Mouse (Mus musculus) CH12.LX (cell line): Measurements from ENCODE around the gene Ncbp1. TPM values are rescaled to one million over a fixed set of nuclear protein-coding genes. Genes with fewer than 3 reads are reported as not detected.

Source experiments
- DNase-seq: peaks from one replicate; pipeline ENCODE4 v3.0.0-alpha.2; 2013; ENCODE audit errors: extremely low read depth
- H3K27ac ChIP-seq: 2 replicates; pipeline ENCODE4 v1.5.1; 2012; ENCODE audit warnings: low read depth, mild to moderate bottlenecking, control low read depth, moderate library complexity; ENCODE audit not compliant: insufficient read depth
- H3K27me3 ChIP-seq: replicated peaks from 2 replicates; pipeline ENCODE3; 2012; ENCODE audit warnings: inconsistent platforms
- H3K36me3 ChIP-seq, 2 experiments: replicated peaks in 1 of 2; 2 replicates each; pipeline versions ENCODE3 to v1.6.1; 2012; ENCODE audit warnings: inconsistent platforms in 1 of 2, low read length in 1 of 2, mild to moderate bottlenecking in 1 of 2, mixed read lengths in 1 of 2, moderate library complexity in 1 of 2; ENCODE audit not compliant: control insufficient read depth in 1 of 2, insufficient read depth in 1 of 2
- H3K4me1 ChIP-seq, 2 experiments: 2 replicates each; pipeline ENCODE4 v1.6.1; 2012; ENCODE audit warnings: inconsistent platforms in 1 of 2, moderate library complexity in 1 of 2; ENCODE audit not compliant: insufficient read depth in 2 of 2, control insufficient read depth in 1 of 2
- H3K4me2 ChIP-seq: 2 replicates; pipeline ENCODE4 v1.6.1; 2012; ENCODE audit warnings: low read depth, mild to moderate bottlenecking, control low read depth; ENCODE audit not compliant: poor library complexity, insufficient read depth, severe bottlenecking
- H3K4me3 ChIP-seq, 3 experiments: fragments of 150-350 bp in 1 of 3; sonication (generic) in 1 of 3; replicated peaks in 1 of 3; 2 replicates each; pipeline versions ENCODE3 to v1.5.1; 2011 to 2012; ENCODE audit warnings: low read depth in 2 of 3, low read length in 2 of 3, mild to moderate bottlenecking in 2 of 3, moderate library complexity in 2 of 3, control low read depth in 1 of 3, improper control_type of control experiment in 1 of 3, inconsistent platforms in 1 of 3, mixed read lengths in 1 of 3; ENCODE audit not compliant: poor library complexity in 1 of 3
- H3K79me2 ChIP-seq: replicated peaks from 2 replicates; pipeline ENCODE4 v1.6.1; 2012; ENCODE audit warnings: mild to moderate bottlenecking, moderate library complexity; ENCODE audit not compliant: control insufficient read depth, poor library complexity, insufficient read depth, severe bottlenecking; ENCODE audit errors: extremely low read depth
- H3K9ac ChIP-seq: 2 replicates; pipeline ENCODE4 v1.6.1; 2012; ENCODE audit warnings: low read depth, mild to moderate bottlenecking, control low read depth, moderate library complexity; ENCODE audit not compliant: insufficient read depth
- H3K9me3 ChIP-seq: replicated peaks from 2 replicates; pipeline ENCODE3; 2012; ENCODE audit warnings: low read length, inconsistent platforms, mixed read lengths
- BHLHE40 ChIP-seq: IDR thresholded peaks from 2 replicates; pipeline ENCODE4 v1.6.1; 2011; ENCODE audit warnings: mild to moderate bottlenecking, low read depth, low read length, improper control_type of control experiment
- CHD1 ChIP-seq: IDR thresholded peaks from 2 replicates; pipeline ENCODE4 v1.6.1; 2012; ENCODE audit warnings: low read depth, low read length, improper control_type of control experiment, inconsistent platforms
- CTCF ChIP-seq, 2 experiments: IDR thresholded peaks in 1 of 2; conservative IDR thresholded peaks in 1 of 2; 2 replicates each; pipeline ENCODE4 v1.5.1; 2011 to 2012; ENCODE audit warnings: low read depth in 2 of 2, low read length in 2 of 2, improper control_type of control experiment in 1 of 2, inconsistent platforms in 1 of 2, mild to moderate bottlenecking in 1 of 2, moderate library complexity in 1 of 2
- E2F4 ChIP-seq: IDR thresholded peaks from 2 replicates; pipeline ENCODE4 v1.6.1; 2011; ENCODE audit warnings: low read depth, low read length, improper control_type of control experiment; ENCODE audit not compliant: insufficient replicate concordance
- ELF1 ChIP-seq: IDR thresholded peaks from 2 replicates; pipeline ENCODE4 v1.6.1; 2014; ENCODE audit warnings: low read depth, mild to moderate bottlenecking, inconsistent platforms, low read length, improper control_type of control experiment
- EP300 ChIP-seq: IDR thresholded peaks from 2 replicates; pipeline ENCODE4 v1.6.1; 2011; ENCODE audit warnings: low read length, improper control_type of control experiment
- GABPA ChIP-seq: IDR thresholded peaks from 2 replicates; pipeline ENCODE4 v1.6.1; 2012; ENCODE audit warnings: low read depth, low read length, improper control_type of control experiment, inconsistent platforms; ENCODE audit not compliant: insufficient replicate concordance
- HCFC1 ChIP-seq: IDR thresholded peaks from 2 replicates; pipeline ENCODE4 v1.6.1; 2012; ENCODE audit warnings: low read depth, mild to moderate bottlenecking, inconsistent platforms, low read length, improper control_type of control experiment
- IRF4 ChIP-seq: IDR thresholded peaks from 2 replicates; pipeline ENCODE4 v1.6.1; 2014; ENCODE audit warnings: low read depth, mild to moderate bottlenecking, inconsistent platforms, low read length, improper control_type of control experiment
- JUN ChIP-seq: IDR thresholded peaks from 2 replicates; pipeline ENCODE4 v1.6.1; 2011; ENCODE audit warnings: low read depth, mild to moderate bottlenecking, low read length, improper control_type of control experiment, moderate library complexity; ENCODE audit not compliant: insufficient read depth
- JUND ChIP-seq: conservative IDR thresholded peaks from 2 replicates; pipeline ENCODE4 v1.6.1; 2011; ENCODE audit warnings: low read depth, low read length, improper control_type of control experiment
- KAT2A ChIP-seq: IDR thresholded peaks from 2 replicates; pipeline ENCODE4 v1.6.1; 2012; ENCODE audit warnings: low read length, improper control_type of control experiment, inconsistent platforms; ENCODE audit not compliant: insufficient replicate concordance
- MAFK ChIP-seq: IDR thresholded peaks from 2 replicates; pipeline ENCODE4 v1.6.1; 2011; ENCODE audit warnings: low read length, improper control_type of control experiment; ENCODE audit not compliant: insufficient replicate concordance
- MAX ChIP-seq: IDR thresholded peaks from 2 replicates; pipeline ENCODE4 v1.6.1; 2011; ENCODE audit warnings: low read length, improper control_type of control experiment
- MAZ ChIP-seq: IDR thresholded peaks from 2 replicates; pipeline ENCODE4 v1.6.1; 2012; ENCODE audit warnings: low read depth, mild to moderate bottlenecking, inconsistent platforms, low read length, improper control_type of control experiment, moderate library complexity
- MEF2A ChIP-seq: IDR thresholded peaks from 2 replicates; pipeline ENCODE4 v1.6.1; 2014; ENCODE audit warnings: low read depth, mild to moderate bottlenecking, inconsistent platforms, low read length, improper control_type of control experiment, borderline replicate concordance
- MXI1 ChIP-seq: IDR thresholded peaks from 2 replicates; pipeline ENCODE4 v1.6.1; 2011; ENCODE audit warnings: mild to moderate bottlenecking, low read depth, low read length, improper control_type of control experiment
- MYC ChIP-seq: IDR thresholded peaks from 2 replicates; pipeline ENCODE4 v1.6.1; 2011; ENCODE audit warnings: low read depth, mild to moderate bottlenecking, improper control_type of control experiment, low read length
- NELFE ChIP-seq: IDR thresholded peaks from 2 replicates; pipeline ENCODE4 v1.6.1; 2011; ENCODE audit warnings: low read depth, low read length, improper control_type of control experiment
- NRF1 ChIP-seq: IDR thresholded peaks from 2 replicates; pipeline ENCODE4 v1.6.1; 2014; ENCODE audit warnings: low read depth, mild to moderate bottlenecking, inconsistent platforms, low read length, improper control_type of control experiment, moderate library complexity
- PAX5 ChIP-seq: IDR thresholded peaks from 2 replicates; pipeline ENCODE4 v1.6.1; 2012; ENCODE audit warnings: low read length, inconsistent platforms, mixed read lengths
- POLR2A ChIP-seq: IDR thresholded peaks from 2 replicates; pipeline ENCODE4 v1.6.1; 2011; ENCODE audit warnings: low read depth, mild to moderate bottlenecking, improper control_type of control experiment, low read length
- POLR2AphosphoS2 ChIP-seq: IDR thresholded peaks from 2 replicates; pipeline ENCODE4 v1.6.1; 2011; ENCODE audit warnings: low read depth, low read length, improper control_type of control experiment
- RAD21 ChIP-seq: IDR thresholded peaks from 2 replicates; pipeline ENCODE4 v1.6.1; 2011; ENCODE audit warnings: low read depth, mild to moderate bottlenecking, low read length, improper control_type of control experiment, moderate library complexity
- RCOR1 ChIP-seq: conservative IDR thresholded peaks from 2 replicates; pipeline ENCODE4 v1.6.1; 2012; ENCODE audit warnings: low read depth, mild to moderate bottlenecking, inconsistent platforms, low read length, improper control_type of control experiment
- SIN3A ChIP-seq: IDR thresholded peaks from 2 replicates; pipeline ENCODE4 v1.6.1; 2012; ENCODE audit warnings: low read length, improper control_type of control experiment, inconsistent platforms
- SMC3 ChIP-seq: IDR thresholded peaks from 2 replicates; pipeline ENCODE4 v1.6.1; 2011; ENCODE audit warnings: low read depth, low read length, improper control_type of control experiment
- TBP ChIP-seq: conservative IDR thresholded peaks from 2 replicates; pipeline ENCODE4 v1.6.1; 2011; ENCODE audit warnings: low read depth, low read length, improper control_type of control experiment
- TCF12 ChIP-seq: IDR thresholded peaks from 2 replicates; pipeline ENCODE4 v1.6.1; 2014; ENCODE audit warnings: low read depth, mild to moderate bottlenecking, inconsistent platforms, low read length, improper control_type of control experiment
- UBTF ChIP-seq: IDR thresholded peaks from 2 replicates; pipeline ENCODE4 v1.6.1; 2012; ENCODE audit warnings: low read depth, mild to moderate bottlenecking, inconsistent platforms, low read length, improper control_type of control experiment, moderate library complexity
- USF1 ChIP-seq: IDR thresholded peaks from 2 replicates; pipeline ENCODE4 v1.6.1; 2014; ENCODE audit warnings: low read depth, mild to moderate bottlenecking, inconsistent platforms, low read length, improper control_type of control experiment
- USF2 ChIP-seq: conservative IDR thresholded peaks from 2 replicates; pipeline ENCODE4 v1.6.1; 2011; ENCODE audit warnings: low read depth, low read length, improper control_type of control experiment
- ZKSCAN1 ChIP-seq: IDR thresholded peaks from 2 replicates; pipeline ENCODE4 v1.6.1; 2012; ENCODE audit warnings: low read depth, inconsistent platforms, low read length, improper control_type of control experiment, borderline replicate concordance
- ZMIZ1 ChIP-seq: IDR thresholded peaks from 2 replicates; pipeline ENCODE4 v1.6.1; 2012; ENCODE audit warnings: low read depth, mild to moderate bottlenecking, inconsistent platforms, low read length, improper control_type of control experiment
- ZNF384 ChIP-seq: IDR thresholded peaks from 2 replicates; pipeline ENCODE4 v1.6.1; 2012; ENCODE audit warnings: low read depth, low read length, improper control_type of control experiment, inconsistent platforms
- dilution Hi-C: fragments of 300-500 bp; cut with MboI; formaldehyde crosslinking; loops from 2 replicates; pipeline ENCODE4 v1.14.3; 2020; ENCODE audit warnings: low sequenced_read_pairs; ENCODE audit not compliant: extremely low pct_unique_long_range_greater_than_20kb, extremely low pct_ligation_motif_present
- in situ Hi-C: fragments of 300-500 bp; cut with MboI; formaldehyde crosslinking; loops from 3 replicates; pipeline ENCODE4 v1.14.3; 2019; ENCODE audit warnings: low sequenced_read_pairs, low pct_ligation_motif_present, low pct_unique_long_range_greater_than_20kb, mixed read lengths
- polyA plus RNA-seq: library from polyadenylated mRNA; unstranded; fragments of >175 nt; gene quantifications from 2 replicates; pipeline ENCODE4 v1.2.1, GENCODE M21; 2012; ENCODE audit warnings: low read depth; ENCODE audit not compliant: insufficient read length
- total RNA-seq, 2 experiments: library from RNA; depleted of rRNA; stranded (reverse); fragments of 300-350 nt in 1 of 2; fragments of >200 nt in 1 of 2; gene quantifications; 2 replicates each; pipeline ENCODE4 v1.2.3; 2012 to 2014

Ncbp1 gene
- 64.7 and 80.6 TPM in 2 replicates for total RNA-seq (2012; rRNA removed)
- total RNA-seq (2014; rRNA removed), result 82.0 and 88.2 TPM in 2 replicates
- polyA plus RNA-seq, result 121 and 141 TPM in 2 replicates

DNA sequence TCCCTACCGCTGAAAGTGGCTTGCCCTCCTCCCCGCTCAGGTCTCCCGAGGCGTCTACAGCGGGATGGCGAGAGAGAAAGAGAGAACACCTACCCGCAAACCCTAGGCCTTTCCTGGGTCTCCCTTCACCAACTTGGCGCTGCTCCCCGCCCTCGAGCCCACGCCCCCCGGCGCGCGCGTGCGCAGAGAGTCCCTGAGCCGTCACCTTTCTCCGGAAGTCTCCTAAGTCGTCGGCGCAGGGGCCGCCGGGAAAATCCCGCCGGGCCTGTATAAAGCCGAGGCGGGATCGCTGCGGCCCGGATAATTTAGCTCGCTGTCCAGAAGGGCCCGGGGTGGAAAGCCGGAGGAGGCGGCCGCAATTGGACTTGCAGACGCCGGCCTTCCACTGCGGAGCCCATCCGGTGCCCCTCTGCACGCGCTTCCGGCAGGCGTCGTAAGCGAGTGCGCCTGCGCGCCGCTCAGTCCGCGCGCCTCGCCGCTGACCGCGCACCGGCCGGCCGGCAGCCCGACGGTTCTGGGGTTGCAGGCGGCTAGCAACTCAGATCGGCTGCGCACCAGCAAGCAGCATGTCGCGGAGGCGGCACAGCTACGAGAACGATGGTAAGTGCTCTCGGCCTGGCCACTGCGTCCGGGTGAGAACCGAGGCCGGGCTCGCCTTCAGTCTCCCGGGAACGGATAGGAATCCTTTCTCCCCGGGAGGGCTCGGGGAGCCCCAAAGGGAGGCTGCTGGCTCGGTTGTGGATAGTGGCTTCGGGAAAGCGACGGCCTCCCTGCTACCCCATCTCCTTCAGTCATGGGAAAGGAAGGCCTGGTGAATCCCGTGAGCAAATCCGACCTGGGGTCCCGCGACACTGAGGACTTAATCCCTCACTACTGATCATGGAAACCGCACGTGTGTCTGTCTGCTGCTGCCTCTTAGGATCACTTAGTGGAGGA lies at the start of gene Ncbp1, which contains the start of gene Tstd2:
Gene Ncbp1, plus strand, starts transcription at position 327 of the 936 bp plus-strand sequence.
Gene Tstd2, minus strand, starts transcription at position 408 of the 936 bp plus-strand sequence.
- Histone ChIP-seq H3K9ac (peak within 1 kb of the TSS; percentile 98), H3K79me2 (peaks cover 53% of the 10 kb centered on the region), H3K27ac (peak within 1 kb of the TSS; percentile 75), H3K4me3 (peak within 1 kb of the TSS; percentile 90 to 98 (median 95)), H3K36me3 (peaks cover 9 to 46% of the 10 kb centered on the region in 2 experiments), H3K4me2 (peak within 1 kb of the TSS; percentile 93), H3K4me1 (peaks cover 0 to 30% of the 10 kb centered on the region in 2 experiments; a peak in 2 of 4 replicates), H3K27me3 (no peaks in the 10 kb centered on the region), H3K9me3 (no peaks in the 10 kb centered on the region)
- in situ Hi-C loops, result no loop called here
- dilution Hi-C loops, result no loop called here
- TF ChIP-seq MXI1 (peak; percentile 57), EP300 (no peak), BHLHE40 (peak; percentile 19; the same call in 1 of the 2 replicates), ZKSCAN1 (no peak), MAX (no peak; the same call in 1 of the 2 replicates), USF1 (no peak), E2F4 (no peak), UBTF (peak; percentile 81), POLR2A (peak; percentile 95), CHD1 (no peak), MAZ (no peak), HCFC1 (peak; percentile 82), SIN3A (no peak; the same call in none of the 2 replicates), MYC (peak; percentile 36; the same call in 1 of the 2 replicates), IRF4 (no peak), NRF1 (peak; percentile 90), KAT2A (peak; percentile 37; the same call in 1 of the 2 replicates), USF2 (no peak), TBP (0 out of 2 replicates have a peak, but pooled peaks have one; percentile 59), ZMIZ1 (peak; percentile 91), CTCF (conservative IDR thresholded peaks at IDR 0.05 in 1 of 2, IDR thresholded peaks at IDR 0.05 in 1 of 2; ENCODE audit: low read depth in 2 of 2, low read length in 2 of 2) (no peak), TCF12 (peak; percentile 87), JUND (no peak), MAFK (no peak), GABPA (no peak; the same call in 1 of the 2 replicates), NELFE (peak; percentile 66; the same call in 1 of the 2 replicates), JUN (no peak), SMC3 (no peak), MEF2A (no peak; the same call in 1 of the 2 replicates), PAX5 (no peak), ZNF384 (no peak), ELF1 (peak; percentile 88), POLR2AphosphoS2 (no peak), RAD21 (no peak), RCOR1 (no peak)
- DNase-seq, result peak; percentile 82
